Comparison of ENCODE assay signal across 12 mouse cellular contexts in genomic region chr14:31509911-31510310, GRCm38 (mm10). TPM values are rescaled to one million over a fixed set of nuclear protein-coding genes. Genes with fewer than 3 reads are reported as not detected.
DNase-seq lines count a peak whose midpoint lies in the region; ATAC-seq and TF ChIP-seq lines count a peak whose summit lies in the region.
"Had no signal": no experiment of that assay in that cellular context is flagged by ENCODE, and none has a peak within 500 bp of the region (broad histone marks: within the 10 kb centered on the region; RNA-seq: fewer than 3 reads in every experiment).

No protein-coding gene starts in this region.

- H3K36me3 ChIP-seq in lung, postnatal 0 days (ENCODE audit: insufficient read depth, low read length): peaks cover 39% of the 10 kb centered on the region

- no peaks in the 10 kb centered on the region for H3K4me1 ChIP-seq in lung, postnatal 0 days (ENCODE audit: insufficient read depth, low read depth, low read length)
- no peaks in the 10 kb centered on the region for H3K4me1 ChIP-seq in lung, adult 2 months (ENCODE audit: control insufficient read depth, insufficient read depth, low read length)
- H3K4me1 ChIP-seq: hindbrain, embryonic 12.5 days; liver, embryonic 13.5 days; midbrain, embryonic 13.5 days had no signal

- no peak overlapping the region for H3K27ac ChIP-seq in lung, postnatal 0 days (ENCODE audit: low read length)
- H3K27ac ChIP-seq: hindbrain, embryonic 12.5 days; liver, embryonic 13.5 days; midbrain, embryonic 13.5 days had no signal

- TF ChIP-seq POLR2A in lung, adult 2 months (IDR thresholded peaks at IDR 0.05; ENCODE audit: borderline replicate concordance, extremely low read depth, low read depth, low read length): no peak

- intact Hi-C loops in heart, postnatal 10 days (cut with DNase I): loop anchor here (10.0 kb wide), 1 partner anchor 275 kb away; no protein-coding TSS in a partner anchor
- intact Hi-C loops in gastrocnemius, postnatal 14 days (cut with DNase I; ENCODE audit: low total_unique reads): no loop called here

- H3K4me3 ChIP-seq in lung, postnatal 0 days (ENCODE audit: low read depth, low read length): no peak overlapping the region
- H3K4me3 ChIP-seq in lung, adult 2 months (replicated peaks; ENCODE audit: extremely low read depth, low read depth, low read length): no peak overlapping the region
- H3K4me3 ChIP-seq: hindbrain, embryonic 12.5 days; liver, embryonic 13.5 days; midbrain, embryonic 13.5 days had no signal

- H3K9me3 ChIP-seq in lung, postnatal 0 days (ENCODE audit: low read length): no peaks in the 10 kb centered on the region
- H3K9me3 ChIP-seq: hindbrain, embryonic 12.5 days; liver, embryonic 13.5 days had no signal

- no peak overlapping the region for H3K9ac ChIP-seq in lung, postnatal 0 days (replicated peaks; ENCODE audit: low read depth)
- H3K9ac ChIP-seq: hindbrain, embryonic 12.5 days; liver, embryonic 13.5 days; midbrain, embryonic 13.5 days had no signal

- peak; percentile 59 to 65 for DNase-seq in heart, postnatal 10 days
- no peak for DNase-seq in heart, adult 11 months
- peak; percentile 41 for DNase-seq in lung, postnatal 0 days (ENCODE audit: low spot score)
- no peak for DNase-seq in lung, adult 2 months
- peak; percentile 78 for DNase-seq in adrenal gland, postnatal 10 days
- peak; percentile 46 for DNase-seq in gastrocnemius, postnatal 14 days
- DNase-seq in left cerebral cortex, adult 18-20 months (ENCODE audit: low spot score in 2 of 2): no peak
- no peak for DNase-seq in natural killer cell, adult 2 months (ENCODE audit: low spot score in 2 of 2)
- DNase-seq: embryo, embryonic 11 days; liver, embryonic 13.5 days had no signal

- H3K27me3 ChIP-seq in lung, postnatal 0 days (replicated peaks; ENCODE audit: insufficient read depth, low read length): no peaks in the 10 kb centered on the region
- H3K27me3 ChIP-seq: hindbrain, embryonic 12.5 days; liver, embryonic 13.5 days; midbrain, embryonic 13.5 days had no signal

- TF ChIP-seq EP300 in lung, postnatal 0 days (IDR thresholded peaks at IDR 0.05): no peak

- 97% methylated on average over 2 of the region's 2 CpGs for WGBS in lung, postnatal 0 days
- 84% methylated on average over 2 of the region's 2 CpGs for WGBS in lung, adult 2 months

- no peak for ATAC-seq in lung, postnatal 0 days
- ATAC-seq: midbrain, embryonic 13.5 days had no signal

- H3K4me2 ChIP-seq in lung, postnatal 0 days (replicated peaks; ENCODE audit: low read depth, low read length): no peak overlapping the region
- H3K4me2 ChIP-seq: hindbrain, embryonic 12.5 days; liver, embryonic 13.5 days; midbrain, embryonic 13.5 days had no signal

- no peak for TF ChIP-seq CTCF in lung, postnatal 0 days (IDR thresholded peaks at IDR 0.05)
- TF ChIP-seq CTCF in lung, adult 2 months (IDR thresholded peaks at IDR 0.05; ENCODE audit: insufficient read depth, low read length): no peak

RNA-seq across cellular contexts. Expression of gene Mettl6, which starts 15.1 kb away (rescaled TPM):
- 10 to 100 TPM; 14.3 to 15.8 TPM for total RNA-seq in heart, postnatal 10 days (2021)
- 40.9 and 49.1 TPM in 2 replicates for polyA plus RNA-seq in lung, postnatal 0 days (2015; fragmentation: Nextera tagmentation; extraction: Ambion mirVana)
- 5.4 and 10.2 TPM in 2 replicates for polyA plus RNA-seq in lung, adult 2 months (2012; rRNA removed)
- total RNA-seq in adrenal gland, postnatal 10 days (2021): 10 to 100 TPM; 19.7 to 24.1 TPM
- total RNA-seq in gastrocnemius, postnatal 14 days (2021): 10 to 100 TPM in 1 of 2 experiments, 1 to 10 TPM in 1; 9.5 to 10.6 TPM
- 10 to 100 TPM; 35.3 to 41.7 TPM for total RNA-seq in left cerebral cortex, adult 18-20 months (2021)

RNA-seq across cellular contexts. Expression of gene Eaf1, which starts 15.7 kb away (rescaled TPM):
- 10 to 100 TPM; 14.2 to 15.1 TPM for total RNA-seq in heart, postnatal 10 days (2021)
- 10.0 and 11.3 TPM in 2 replicates for polyA plus RNA-seq in lung, postnatal 0 days (2015; fragmentation: Nextera tagmentation; extraction: Ambion mirVana)
- polyA plus RNA-seq in lung, adult 2 months (2012; rRNA removed): 38.1 and 48.4 TPM in 2 replicates
- 10 to 100 TPM; 30.9 to 38.7 TPM for total RNA-seq in adrenal gland, postnatal 10 days (2021)
- total RNA-seq in gastrocnemius, postnatal 14 days (2021): 10 to 100 TPM; 11.1 to 14.8 TPM
- 10 to 100 TPM; 14.2 to 16.2 TPM for total RNA-seq in left cerebral cortex, adult 18-20 months (2021)

Comparison
In these comparisons a context has a peak if more than half of its experiments do, and no peak if none do; other contexts are left out.
1. DNase-seq: peak in heart, postnatal 10 days (2 of 2), lung, postnatal 0 days (single experiment), adrenal gland, postnatal 10 days (single experiment) and gastrocnemius, postnatal 14 days (single experiment); none in heart, adult 11 months (single experiment), lung, adult 2 months (single experiment), left cerebral cortex, adult 18-20 months (0 of 2) and natural killer cell, adult 2 months (0 of 2).